Mouse (Mus musculus) spleen, adult 2 months (tissue): Measurements from ENCODE around the gene Siglece. TPM values are rescaled to one million over a fixed set of nuclear protein-coding genes. Genes with fewer than 3 reads are reported as not detected.
"Not testable (repeated sequence)": the region's sequence is repeated elsewhere in the genome, so short reads cannot be mapped to it uniquely, and the experiment has no call there.

Experiments used
- DNase-seq, 2 experiments: peaks; one replicate each; pipeline versions ENCODE4 v3.0.0 to v3.0.0-alpha.2; 2012 to 2021; ENCODE audit warnings: low spot score in 2 of 2, low read depth in 1 of 2
- H3K27ac ChIP-seq: fragments of 200-500 bp; 2 replicates; pipeline ENCODE4 v1.5.1; 2012; ENCODE audit warnings: low read length, inconsistent platforms; ENCODE audit not compliant: insufficient read depth
- H3K27me3 ChIP-seq: fragments of 200-500 bp; 2 replicates; pipeline ENCODE4 v1.6.1; 2012; ENCODE audit warnings: mild to moderate bottlenecking, moderate library complexity, low read length, inconsistent platforms; ENCODE audit not compliant: control insufficient read depth, insufficient read depth
- H3K36me3 ChIP-seq: fragments of 200-500 bp; 2 replicates; pipeline ENCODE4 v1.6.1; 2012; ENCODE audit warnings: mild to moderate bottlenecking, low read length, inconsistent platforms; ENCODE audit not compliant: control insufficient read depth, insufficient read depth
- H3K4me1 ChIP-seq: fragments of 200-500 bp; 2 replicates; pipeline ENCODE4 v1.6.1; 2011; ENCODE audit warnings: inconsistent platforms; ENCODE audit not compliant: control insufficient read depth, insufficient read depth, insufficient read length
- H3K4me3 ChIP-seq: fragments of 200-500 bp; 2 replicates; pipeline ENCODE4 v1.5.1; 2011; ENCODE audit warnings: mild to moderate bottlenecking, inconsistent platforms; ENCODE audit not compliant: insufficient read depth, insufficient read length; ENCODE audit errors: extremely low read depth
- CTCF ChIP-seq: fragments of 200-500 bp; IDR thresholded peaks from 2 replicates; pipeline ENCODE4 v1.5.1; 2011; ENCODE audit warnings: mild to moderate bottlenecking, inconsistent platforms; ENCODE audit not compliant: insufficient read depth, insufficient read length, insufficient replicate concordance; ENCODE audit errors: extremely low read depth
- POLR2A ChIP-seq: fragments of 200-500 bp; IDR thresholded peaks from 2 replicates; pipeline ENCODE4 v1.6.1; 2011; ENCODE audit warnings: low read depth, low read length, inconsistent platforms
- WGBS: fragments of 180-500 bp; shearing (Covaris S2); methylation state at CpG from one replicate; pipeline ENCODE4 v1.1.7; 2018; 5-methylcytosine and 5-hydroxymethylcytosine counted together
- polyA plus RNA-seq: library from polyadenylated mRNA; depleted of rRNA; stranded (reverse); fragments of >200 nt; gene quantifications from 2 replicates; pipeline ENCODE4 v1.2.3, GENCODE M21; 2012; rRNA removed

Gene Siglece
- 23.3 and 25.6 TPM in 2 replicates for polyA plus RNA-seq

GRCm38 (mm10) chr7:43660002-43660401 is at the start of gene Siglece:
Gene Siglece (minus strand): TSS chr7:43660161.
- no peaks in the 10 kb centered on the region for H3K27me3 ChIP-seq
- peak within 1 kb of the TSS; percentile 19; the same call in 1 of the 2 replicates for H3K27ac ChIP-seq
- no peak for DNase-seq
- 32% methylated on average over 1 of the region's 1 CpGs for WGBS
- TF ChIP-seq POLR2A (no peak), CTCF (no peak)
- peak within 1 kb of the TSS; percentile 21 for H3K4me3 ChIP-seq
- no peaks in the 10 kb centered on the region for H3K4me1 ChIP-seq
- no peaks in the 10 kb centered on the region for H3K36me3 ChIP-seq

- H3K36me3 ChIP-seq, result no peaks in the 10 kb centered on the region
- TF ChIP-seq POLR2A (no peak), CTCF (no peak)
- no peaks in the 10 kb centered on the region for H3K27me3 ChIP-seq
- no peaks in the 10 kb centered on the region for H3K4me1 ChIP-seq
- DNase-seq, result no peak
- H3K4me3 ChIP-seq, result no peak within 1 kb of the TSS
- H3K27ac ChIP-seq, result no peak within 1 kb of the TSS
Measured at GRCm38 (mm10) chr7:43690118-43690517, 30.2 kb upstream of the Siglece start, which contains the start of gene Klk14. Gene Klk14 (plus strand): TSS chr7:43690418.

- TF ChIP-seq POLR2A, result no peak
- TF ChIP-seq CTCF, result no peak
- Histone ChIP-seq H3K4me1 (no peaks in the 10 kb centered on the region), H3K4me3 (no peak overlapping the region), H3K27ac (no peak overlapping the region), H3K27me3 (no peaks in the 10 kb centered on the region), H3K36me3 (no peaks in the 10 kb centered on the region)
- no peak for DNase-seq
- 18% methylated on average over 7 of the region's 7 CpGs for WGBS
Measured at GRCm38 (mm10) chr7:43685088-43685487, 25.1 kb upstream of the Siglece start.

GRCm38 (mm10) chr7:43682511-43682910 is 22.6 kb upstream of the Siglece start:
- H3K27ac ChIP-seq, H3K27me3 ChIP-seq, H3K4me3 ChIP-seq, H3K36me3 ChIP-seq, DNase-seq, H3K4me1 ChIP-seq: not testable (repeated sequence)
- WGBS, result 20% methylated on average over 1 of the region's 1 CpGs

GRCm38 (mm10) chr7:43680960-43681359 is 21.0 kb upstream of the Siglece start:
- TF ChIP-seq CTCF, result peak; percentile 81; the same call in 1 of the 2 replicates
- no peak for TF ChIP-seq POLR2A
- no peaks in the 10 kb centered on the region for H3K27me3 ChIP-seq
- no peak overlapping the region for H3K4me3 ChIP-seq
- peak; percentile 11 to 35 for DNase-seq
- H3K4me1 ChIP-seq, result no peaks in the 10 kb centered on the region
- 36% methylated on average over 5 of the region's 5 CpGs for WGBS
- peaks cover 13% of the 10 kb centered on the region for H3K36me3 ChIP-seq
- H3K27ac ChIP-seq, result no peak overlapping the region

GRCm38 (mm10) chr7:43678517-43678916 is 18.6 kb upstream of the Siglece start:
- Histone ChIP-seq H3K27ac (no peak overlapping the region), H3K4me3 (no peak overlapping the region), H3K36me3 (peaks cover 19% of the 10 kb centered on the region), H3K4me1 (no peaks in the 10 kb centered on the region), H3K27me3 (no peaks in the 10 kb centered on the region)
- peak in 1 of 2 experiments; percentile 24 for DNase-seq
- no peak for TF ChIP-seq POLR2A
- TF ChIP-seq CTCF, result peak; percentile 30; the same call in 1 of the 2 replicates

GRCm38 (mm10) chr7:43675091-43675490 is 15.1 kb upstream of the Siglece start:
- no peaks in the 10 kb centered on the region for H3K27me3 ChIP-seq
- H3K4me3 ChIP-seq, result no peak overlapping the region
- DNase-seq, result no peak
- peaks cover 9% of the 10 kb centered on the region; the same call in 1 of the 2 replicates for H3K4me1 ChIP-seq
- no peak overlapping the region for H3K27ac ChIP-seq
- peaks cover 19% of the 10 kb centered on the region for H3K36me3 ChIP-seq
- WGBS, result 95% methylated on average over 32 of the region's 32 CpGs
- TF ChIP-seq POLR2A (no peak), CTCF (no peak)
